Mouse (Mus musculus): ENCODE measurements at regions not wholly inside any gene's neighbourhood (a gene's known extent, or its start where the extent isn't known, plus 50 kb on each side); places are given as distances from the start of the nearest gene placed in this dataset.

GRCm38 (mm10) chr12:7870004-7870403 lies 107.4 kb upstream of the Apob start:
- TF ChIP-seq CTCF (IDR thresholded peaks at IDR 0.05; ENCODE audit: insufficient read depth, low read depth, low read length), result no peak
- no peak for TF ChIP-seq POLR2A (IDR thresholded peaks at IDR 0.05; ENCODE audit: insufficient read depth, low read depth, low read length)
